Mouse (Mus musculus) testis, adult 2 months (tissue): Measurements from ENCODE around the gene Pdzd11.

Experiments
- CTCF ChIP-seq: fragments of 200-500 bp; IDR thresholded peaks from 2 replicates; pipeline ENCODE4 v1.5.1; 2012; ENCODE audit warnings: low read depth, mild to moderate bottlenecking, inconsistent platforms, low read length, moderate library complexity; ENCODE audit not compliant: control insufficient read depth, insufficient read depth, insufficient replicate concordance
- POLR2A ChIP-seq: fragments of 200-500 bp; IDR thresholded peaks from 2 replicates; pipeline ENCODE4 v1.6.1; 2012; ENCODE audit warnings: low read depth, mild to moderate bottlenecking, inconsistent platforms, low read length, moderate library complexity; ENCODE audit not compliant: control insufficient read depth

DNA sequence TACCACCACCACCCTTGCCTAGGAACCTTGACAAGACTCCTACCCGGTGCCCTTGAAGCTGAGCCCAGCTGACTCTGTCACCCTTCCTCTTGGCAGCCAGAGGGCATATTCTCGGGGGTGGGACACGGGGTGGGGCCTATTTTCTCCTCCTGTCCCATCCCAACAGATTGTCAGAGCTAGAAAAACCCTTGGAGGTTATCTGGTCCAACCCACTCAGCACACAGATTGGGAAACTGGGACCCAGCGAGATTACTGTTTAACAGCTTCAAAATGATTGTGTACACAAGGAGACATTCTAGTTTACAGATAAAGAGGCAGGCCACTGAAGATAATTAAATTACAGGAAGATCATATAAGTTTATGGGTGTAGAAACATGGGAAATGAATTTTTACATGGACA is 31.6 kb downstream of the Pdzd11 start, which contains the start of gene P2ry4:
- no peak for TF ChIP-seq POLR2A
- TF ChIP-seq CTCF: no peak
